Mouse (Mus musculus) lung, postnatal 0 days (tissue): ENCODE measurements around the gene Dcst2.

Source experiments
- CTCF ChIP-seq: IDR thresholded peaks from 2 replicates; pipeline ENCODE4 v1.5.1; 2016; ENCODE audit warnings: antibody characterized with exemption, mild to moderate bottlenecking
- EP300 ChIP-seq: IDR thresholded peaks from 2 replicates; pipeline ENCODE4 v1.6.1; 2016; ENCODE audit warnings: antibody characterized with exemption, mild to moderate bottlenecking, control low read depth

DNA sequence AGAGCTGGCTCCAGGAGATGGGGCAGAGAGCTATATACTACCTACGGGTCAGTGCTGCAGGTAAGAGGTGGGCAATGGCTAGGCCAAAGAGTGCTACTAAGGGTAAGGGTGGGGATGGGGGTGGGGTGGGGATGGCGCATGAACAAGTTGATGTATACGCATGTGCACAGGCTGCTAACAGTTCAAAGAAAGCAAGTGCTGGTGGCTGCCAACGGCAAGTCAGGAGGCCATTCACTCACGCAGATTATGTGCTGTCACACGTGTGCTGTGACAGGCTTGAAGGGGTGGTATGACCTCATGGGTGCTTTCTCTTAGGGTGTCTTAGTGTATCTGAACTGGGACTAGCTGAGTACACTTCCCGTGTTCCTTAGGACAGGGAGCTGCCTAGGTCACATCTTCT lies 39.6 kb downstream of the Dcst2 start:
- no peak for TF ChIP-seq EP300
- TF ChIP-seq CTCF, result no peak
